Mouse (Mus musculus) ZHBTc4 (cell line): Measurements from ENCODE around the gene Hoga1.

ENCODE experiments used
- DNase-seq: peaks from one replicate; pipeline ENCODE4 v3.0.0-alpha.2; 2011; ENCODE audit warnings: low read depth, low spot score

Hoga1 gene

GRCm38 (mm10) chr19:42021681-42022541, 23.5 kb upstream of the Hoga1 start:
- no peak for DNase-seq

GRCm38 (mm10) chr19:42022542-42022848, 22.9 kb upstream of the Hoga1 start:
- DNase-seq, result peak; percentile 68

- peak; percentile 81 for DNase-seq
Observed at GRCm38 (mm10) chr19:42026158-42026557, 19.3 kb upstream of the Hoga1 start.

- no peak for DNase-seq
Observed at GRCm38 (mm10) chr19:42031112-42031511, 14.3 kb upstream of the Hoga1 start.

- no peak for DNase-seq
Observed at GRCm38 (mm10) chr19:42033611-42034010, 11.8 kb upstream of the Hoga1 start.

GRCm38 (mm10) chr19:42034146-42034775, 11.1 kb upstream of the Hoga1 start:
- no peak for DNase-seq

- no peak for DNase-seq
Observed at GRCm38 (mm10) chr19:42034881-42035455, 10.4 kb upstream of the Hoga1 start.

- DNase-seq, result peak; percentile 83
Observed at GRCm38 (mm10) chr19:42035456-42036248, 9.8 kb upstream of the Hoga1 start, which contains the start of gene Ankrd2. Ankrd2 (plus strand) TSS chr19:42036000.

GRCm38 (mm10) chr19:42036357-42036756, 9.1 kb upstream of the Hoga1 start:
- DNase-seq, result no peak

GRCm38 (mm10) chr19:42037167-42037702, 8.2 kb upstream of the Hoga1 start:
- no peak for DNase-seq

GRCm38 (mm10) chr19:42038310-42038709, 7.1 kb upstream of the Hoga1 start:
- DNase-seq, result no peak

GRCm38 (mm10) chr19:42043988-42044387, 1.4 kb upstream of the Hoga1 start:
- DNase-seq, result no peak

GRCm38 (mm10) chr19:42050251-42050650, 4.8 kb downstream of the Hoga1 start:
- no peak for DNase-seq

GRCm38 (mm10) chr19:42051351-42051750, 5.9 kb downstream of the Hoga1 start:
- no peak for DNase-seq

- DNase-seq, result peak; percentile 37
Observed at GRCm38 (mm10) chr19:42051948-42052347, 6.5 kb downstream of the Hoga1 start, which contains the start of gene 4933411K16Rik. 4933411K16Rik (plus strand) TSS chr19:42052248.

GRCm38 (mm10) chr19:42054255-42054654, 8.8 kb downstream of the Hoga1 start:
- no peak for DNase-seq

- no peak for DNase-seq
Observed at GRCm38 (mm10) chr19:42055881-42056280, 10.5 kb downstream of the Hoga1 start.

- no peak for DNase-seq
Observed at GRCm38 (mm10) chr19:42056719-42057409, 11.5 kb downstream of the Hoga1 start.

GRCm38 (mm10) chr19:42058426-42058825, 13.0 kb downstream of the Hoga1 start:
- no peak for DNase-seq

- no peak for DNase-seq
Observed at GRCm38 (mm10) chr19:42061443-42061842, 16.0 kb downstream of the Hoga1 start.
